Comparison of ENCODE assay signal across 16 mouse cellular contexts in the genomic region with DNA sequence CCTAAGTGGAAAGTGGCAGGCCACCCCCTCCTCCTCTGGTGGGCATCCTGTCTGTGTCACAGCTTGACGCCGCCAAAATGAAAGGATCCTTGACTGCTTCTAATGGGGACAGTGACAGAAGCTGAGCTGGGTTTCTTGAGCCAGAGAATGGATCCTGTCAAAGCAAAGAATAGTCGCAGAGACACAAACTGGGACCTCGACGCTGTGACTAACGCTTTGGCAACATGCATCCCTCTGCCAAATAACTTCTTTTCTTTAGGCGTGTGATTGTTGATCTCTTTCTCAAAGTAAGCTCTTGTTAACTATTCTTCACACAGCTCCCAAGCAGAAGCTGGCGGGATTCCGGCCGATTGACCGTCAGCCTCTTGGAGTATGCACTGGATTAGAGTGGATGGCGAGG. TPM values are rescaled to one million over a fixed set of nuclear protein-coding genes. Genes with fewer than 3 reads are reported as not detected.
DNase-seq lines count a peak whose midpoint lies in the region; ATAC-seq and TF ChIP-seq lines count a peak whose summit lies in the region.
"Had no signal": no experiment of that assay in that cellular context is flagged by ENCODE, and none has a peak within 500 bp of the region (broad histone marks: within the 10 kb centered on the region; RNA-seq: fewer than 3 reads in every experiment).

No protein-coding gene starts in this region.

- WGBS in neural tube, embryonic 11.5 days, result 71% methylated on average over 12 of the region's 12 CpGs
- WGBS in hindbrain, embryonic 12.5 days, result 43% methylated on average over 12 of the region's 12 CpGs
- WGBS in intestine, postnatal 0 days, result 91% methylated on average over 12 of the region's 12 CpGs

- 0 out of 2 replicates have a peak, but pooled peaks cover 2% of the 10 kb centered on the region for H3K36me3 ChIP-seq in neural tube, embryonic 11.5 days (ENCODE audit: control insufficient read depth, insufficient read depth, low read length)
- H3K36me3 ChIP-seq in hindbrain, embryonic 12.5 days, result peaks cover 34% of the 10 kb centered on the region
- H3K36me3 ChIP-seq in intestine, postnatal 0 days (ENCODE audit: control insufficient read depth, insufficient read depth), result peaks cover 23% of the 10 kb centered on the region

- peaks cover 8% of the 10 kb centered on the region for H3K4me1 ChIP-seq in neural tube, embryonic 11.5 days (ENCODE audit: control insufficient read depth, insufficient read depth, low read length)
- peaks cover 20% of the 10 kb centered on the region for H3K4me1 ChIP-seq in hindbrain, embryonic 12.5 days
- H3K4me1 ChIP-seq in intestine, postnatal 0 days (replicated peaks; ENCODE audit: control insufficient read depth, insufficient read depth, low read length), result no peaks in the 10 kb centered on the region

- H3K27me3 ChIP-seq in neural tube, embryonic 11.5 days (ENCODE audit: control insufficient read depth, insufficient read depth, low read length), result no peaks in the 10 kb centered on the region
- H3K27me3 ChIP-seq in hindbrain, embryonic 12.5 days, result no peaks in the 10 kb centered on the region
- no peaks in the 10 kb centered on the region for H3K27me3 ChIP-seq in intestine, postnatal 0 days (replicated peaks; ENCODE audit: control insufficient read depth, insufficient read depth, low read length)
- H3K27me3 ChIP-seq: forebrain, embryonic 12.5 days; Patski had no signal

- no peak overlapping the region for H3K4me3 ChIP-seq in neural tube, embryonic 11.5 days (ENCODE audit: low read depth, low read length)
- no peak overlapping the region for H3K4me3 ChIP-seq in hindbrain, embryonic 12.5 days
- no peak overlapping the region for H3K4me3 ChIP-seq in intestine, postnatal 0 days (ENCODE audit: low read depth, low read length)
- H3K4me3 ChIP-seq: forebrain, embryonic 12.5 days had no signal

- no peak for ATAC-seq in neural tube, embryonic 11.5 days (ENCODE audit: insufficient read depth, low FRiP score, low TSS enrichment)
- no peak for ATAC-seq in hindbrain, embryonic 12.5 days (ENCODE audit: low FRiP score)
- ATAC-seq in monocyte, adult 5-6 weeks (replicated peaks; ENCODE audit: insufficient number of reproducible peaks, low FRiP score, low TSS enrichment, poor library complexity, severe bottlenecking), result no peak
- ATAC-seq in intestine, postnatal 0 days, result no peak
- ATAC-seq: liver, postnatal 0 days; Patski had no signal

- no peak overlapping the region for H3K27ac ChIP-seq in neural tube, embryonic 11.5 days (ENCODE audit: low read depth, low read length)
- peak overlapping the region; percentile 23; the same call in 1 of the 2 replicates for H3K27ac ChIP-seq in hindbrain, embryonic 12.5 days
- no peak overlapping the region for H3K27ac ChIP-seq in intestine, postnatal 0 days (ENCODE audit: low read depth, low read length)
- H3K27ac ChIP-seq: forebrain, embryonic 12.5 days had no signal

- no peak overlapping the region for H3K4me2 ChIP-seq in neural tube, embryonic 11.5 days (ENCODE audit: low read depth)
- no peak overlapping the region for H3K4me2 ChIP-seq in hindbrain, embryonic 12.5 days (replicated peaks)
- H3K4me2 ChIP-seq in intestine, postnatal 0 days (replicated peaks; ENCODE audit: low read depth), result no peak overlapping the region
- H3K4me2 ChIP-seq: forebrain, embryonic 12.5 days had no signal

- peak; percentile 64 for DNase-seq in cerebellum, adult 9-10 months
- no peak for DNase-seq in cerebellum, adult 8-10 months
- peak; percentile 28 for DNase-seq in neural tube, embryonic 11.5 days (ENCODE audit: low spot score)
- no peak for DNase-seq in neural tube, embryonic 10.5 days (ENCODE audit: extremely low spot score, low spot score)
- DNase-seq in c-Kit-positive CD71-positive TER-119-positive erythroid progenitor cells, embryonic 14.5 days (ENCODE audit: low spot score), result no peak
- DNase-seq: kidney, adult 9 months; liver, postnatal 0 days; lung, postnatal 36 days; right cerebral cortex, postnatal 14 days; thymus, postnatal 25 days had no signal

- H3K9ac ChIP-seq in neural tube, embryonic 11.5 days (ENCODE audit: low read length), result no peak overlapping the region
- no peak overlapping the region for H3K9ac ChIP-seq in hindbrain, embryonic 12.5 days
- no peak overlapping the region for H3K9ac ChIP-seq in intestine, postnatal 0 days (ENCODE audit: low read depth, low read length)
- H3K9ac ChIP-seq: forebrain, embryonic 12.5 days; liver, postnatal 0 days had no signal

- no peak for TF ChIP-seq CTCF in intestine, postnatal 0 days (IDR thresholded peaks at IDR 0.05; ENCODE audit: low read depth)

- no peaks in the 10 kb centered on the region for H3K9me3 ChIP-seq in neural tube, embryonic 11.5 days (ENCODE audit: control insufficient read depth, low read length)
- H3K9me3 ChIP-seq in hindbrain, embryonic 12.5 days (replicated peaks), result no peaks in the 10 kb centered on the region
- H3K9me3 ChIP-seq in intestine, postnatal 0 days (ENCODE audit: control insufficient read depth), result no peaks in the 10 kb centered on the region
- H3K9me3 ChIP-seq: forebrain, embryonic 12.5 days had no signal

RNA-seq across cellular contexts. Expression of gene Wipf2, which starts 3.9 kb away (rescaled TPM):
- 4.7 and 5.6 TPM in 2 replicates for polyA plus RNA-seq in neural tube, embryonic 11.5 days (2014; fragmentation: Nextera tagmentation; extraction: Ambion mirVana)
- 4.7 and 5.0 TPM in 2 replicates for polyA plus RNA-seq in hindbrain, embryonic 12.5 days (2016; fragmentation: Nextera tagmentation; extraction: Ambion mirVana)
- total RNA-seq in monocyte, adult 5-6 weeks (2017), result 5.3 to 13.1 TPM (median 7.1 TPM) in 3 replicates
- 3.9 and 5.0 TPM in 2 replicates for polyA plus RNA-seq in intestine, postnatal 0 days (2015; fragmentation: Nextera tagmentation; extraction: Ambion mirVana)

RNA-seq across cellular contexts. Expression of gene Rapgefl1, which starts 30.7 kb away (rescaled TPM):
- polyA plus RNA-seq in neural tube, embryonic 11.5 days (2014; fragmentation: Nextera tagmentation; extraction: Ambion mirVana), result 2.3 and 2.8 TPM in 2 replicates
- polyA plus RNA-seq in hindbrain, embryonic 12.5 days (2016; fragmentation: Nextera tagmentation; extraction: Ambion mirVana), result 3.1 and 4.1 TPM in 2 replicates
- not detected in 3 replicates for total RNA-seq in monocyte, adult 5-6 weeks (2017)
- polyA plus RNA-seq in intestine, postnatal 0 days (2015; fragmentation: Nextera tagmentation; extraction: Ambion mirVana), result 0.69 and 0.80 TPM in 2 replicates
- total RNA-seq: granulocyte monocyte progenitor cell, adult 5-6 weeks had no signal

RNA-seq across cellular contexts. Expression of gene Cdc6, which starts 40.3 kb away (rescaled TPM):
- 41.6 and 44.4 TPM in 2 replicates for polyA plus RNA-seq in neural tube, embryonic 11.5 days (2014; fragmentation: Nextera tagmentation; extraction: Ambion mirVana)
- polyA plus RNA-seq in hindbrain, embryonic 12.5 days (2016; fragmentation: Nextera tagmentation; extraction: Ambion mirVana), result 19.0 and 20.2 TPM in 2 replicates
- total RNA-seq in monocyte, adult 5-6 weeks (2017), result 0.67 to 1.7 TPM (median 0.75 TPM) in 3 replicates
- polyA plus RNA-seq in intestine, postnatal 0 days (2015; fragmentation: Nextera tagmentation; extraction: Ambion mirVana), result 4.0 and 4.5 TPM in 2 replicates

Comparison
In these comparisons a context has a peak if more than half of its experiments do, and no peak if none do; other contexts are left out.
1. DNase-seq: peak in cerebellum, adult 9-10 months (single experiment) and neural tube, embryonic 11.5 days (single experiment); none in cerebellum, adult 8-10 months (single experiment), neural tube, embryonic 10.5 days (single experiment) and c-Kit-positive CD71-positive TER-119-positive erythroid progenitor cells, embryonic 14.5 days (single experiment).